Mouse (Mus musculus) midbrain, embryonic 14.5 days (tissue): ENCODE measurements at regions not wholly inside any gene's neighbourhood (a gene's known extent, or its start where the extent isn't known, plus 50 kb on each side); places are given as distances from the start of the nearest gene placed in this dataset.
A peak's percentile ranks its signal among the peaks of the same experiment; 100 is the strongest.

Experiments used
- ATAC-seq: fragments of 200-750 bp; cut with Nextera tagmentation; 2 replicates; pipeline ENCODE4 v1.8.0; 2017; ENCODE audit warnings: moderate number of reproducible peaks, moderate library complexity; ENCODE audit not compliant: low FRiP score, low TSS enrichment
- DNase-seq: peaks from one replicate; pipeline ENCODE4 v3.0.0-alpha.2; 2015
- H3K27ac ChIP-seq: fragments of 300-500 bp; sonication (generic); replicated peaks from 2 replicates; pipeline ENCODE4 v1.5.1; 2014; ENCODE audit warnings: mild to moderate bottlenecking, low read depth, low read length, moderate library complexity
- H3K27me3 ChIP-seq: fragments of 300-500 bp; sonication (generic); 2 replicates; pipeline ENCODE4 v1.6.1; 2014; ENCODE audit warnings: low read length, control low read depth, mixed read lengths; ENCODE audit not compliant: control insufficient read depth, insufficient read depth
- H3K36me3 ChIP-seq: fragments of 300-500 bp; sonication (generic); 2 replicates; pipeline ENCODE4 v1.6.1; 2014; ENCODE audit warnings: low read length, control low read depth; ENCODE audit not compliant: control insufficient read depth, insufficient read depth
- H3K4me1 ChIP-seq: fragments of 300-500 bp; sonication (generic); 2 replicates; pipeline ENCODE4 v1.6.1; 2014; ENCODE audit warnings: mild to moderate bottlenecking, antibody characterized with exemption, low read length, control low read depth; ENCODE audit not compliant: control insufficient read depth, insufficient read depth
- H3K4me2 ChIP-seq: fragments of 300-500 bp; sonication (generic); 2 replicates; pipeline ENCODE4 v1.6.1; 2014; ENCODE audit warnings: mild to moderate bottlenecking, low read length, moderate library complexity
- H3K4me3 ChIP-seq: fragments of 300-500 bp; sonication (generic); replicated peaks from 2 replicates; pipeline ENCODE4 v1.5.1; 2014; ENCODE audit warnings: low read depth, low read length
- H3K9ac ChIP-seq: fragments of 300-500 bp; sonication (generic); replicated peaks from 2 replicates; pipeline ENCODE4 v1.6.1; 2014; ENCODE audit warnings: mild to moderate bottlenecking, low read length, moderate library complexity
- H3K9me3 ChIP-seq: fragments of 300-500 bp; sonication (generic); 2 replicates; pipeline ENCODE4 v1.6.1; 2016; ENCODE audit warnings: low read length, control low read depth, mixed read lengths; ENCODE audit not compliant: control insufficient read depth
- WGBS: fragments of 180-500 bp; shearing (Covaris S2); extraction: QIAGEN DNeasy Blood & Tissue Kit; methylation state at CpG from one replicate; pipeline ENCODE4 v1.1.7; 2014; 5-methylcytosine and 5-hydroxymethylcytosine counted together

DNA sequence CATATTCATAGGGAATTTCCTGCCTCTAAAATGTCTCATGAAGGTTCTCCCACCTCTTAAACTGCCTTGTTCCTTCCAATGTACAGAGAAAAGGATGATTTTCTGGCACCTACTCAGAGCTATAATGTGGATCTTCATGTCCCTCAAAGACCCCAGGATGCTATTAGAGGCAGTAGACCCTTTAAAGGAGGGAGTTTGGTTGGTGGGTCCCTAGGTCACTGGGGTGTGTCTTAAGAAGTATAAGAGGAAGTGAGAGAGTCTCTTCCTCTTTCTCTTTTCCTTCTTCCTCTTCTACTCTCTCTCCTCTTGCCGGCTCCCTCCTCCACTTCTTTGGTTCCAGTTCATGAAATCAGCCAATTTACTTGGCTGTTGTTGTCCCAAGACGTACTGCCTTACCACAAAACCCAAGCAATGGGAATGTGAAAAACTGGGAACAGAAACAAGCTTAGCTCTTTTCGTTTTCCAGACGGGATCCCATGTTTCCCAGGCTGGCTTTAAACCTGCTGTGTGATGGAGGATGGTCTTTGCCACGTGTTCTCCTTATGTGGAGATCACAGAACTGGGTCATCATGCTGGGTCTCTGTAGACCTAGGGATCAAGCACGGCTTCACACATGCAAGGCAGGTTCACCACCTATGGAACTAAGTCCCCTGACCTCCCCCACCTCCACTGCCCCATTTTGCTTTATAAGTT lies 74.9 kb downstream of the Kctd12 start:
- no peaks in the 10 kb centered on the region for H3K27me3 ChIP-seq
- H3K36me3 ChIP-seq: no peaks in the 10 kb centered on the region
- H3K9ac ChIP-seq: no peak overlapping the region
- no peak overlapping the region for H3K4me2 ChIP-seq
- WGBS: 85% methylated on average over 6 of the region's 6 CpGs
- DNase-seq: no peak
- no peaks in the 10 kb centered on the region for H3K9me3 ChIP-seq
- H3K4me1 ChIP-seq: no peaks in the 10 kb centered on the region
- ATAC-seq: no peak
- H3K4me3 ChIP-seq: no peak overlapping the region
- H3K27ac ChIP-seq: no peak overlapping the region

DNA sequence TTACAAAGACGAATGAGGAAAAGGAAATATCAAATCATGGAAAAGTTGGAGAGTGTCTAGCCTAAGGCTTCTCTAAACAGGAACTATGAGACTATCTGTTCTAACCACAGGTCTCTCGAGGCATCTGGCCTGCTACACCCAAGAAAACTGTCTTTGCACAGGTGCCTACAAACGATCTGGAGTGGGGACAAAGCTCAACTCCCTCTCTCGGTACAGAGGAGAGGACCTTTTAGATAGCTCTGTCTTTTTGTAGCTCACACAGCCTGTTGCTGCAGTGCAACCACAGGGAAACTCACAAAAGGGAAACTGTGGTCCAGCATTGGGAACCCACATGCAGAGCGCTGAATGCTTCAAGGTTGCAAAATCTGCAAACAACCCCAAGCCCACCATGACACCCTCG lies 75.6 kb downstream of the Kctd12 start:
- DNase-seq: no peak

DNA sequence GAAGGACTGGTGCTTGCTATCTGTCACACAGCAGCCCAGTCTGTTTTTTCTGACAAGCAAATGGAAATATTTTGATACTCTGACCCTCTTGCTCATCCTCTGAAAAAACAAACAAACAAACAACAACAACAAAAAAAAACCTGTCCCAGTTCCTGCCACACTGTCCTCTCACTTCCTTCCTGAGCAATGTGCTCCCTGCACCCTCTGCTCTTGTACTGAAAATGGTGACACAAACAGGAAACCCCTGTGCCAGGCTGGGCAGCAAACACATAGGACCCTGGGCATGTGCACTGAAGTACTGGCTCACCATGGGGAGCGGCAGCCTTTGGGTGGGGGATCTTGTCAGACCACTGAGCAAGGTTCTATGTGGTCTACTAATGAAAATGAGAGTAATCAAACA lies 76.2 kb downstream of the Kctd12 start:
- H3K36me3 ChIP-seq: no peaks in the 10 kb centered on the region

More for the DNA sequence above, 75.6 kb downstream of the Kctd12 start:
- H3K4me3 ChIP-seq: no peak overlapping the region
- no peaks in the 10 kb centered on the region for H3K9me3 ChIP-seq
- no peaks in the 10 kb centered on the region for H3K27me3 ChIP-seq
- H3K4me2 ChIP-seq: no peak overlapping the region
- H3K4me1 ChIP-seq: no peaks in the 10 kb centered on the region
- H3K36me3 ChIP-seq: no peaks in the 10 kb centered on the region
- ATAC-seq: no peak
- no peak overlapping the region for H3K27ac ChIP-seq
- H3K9ac ChIP-seq: no peak overlapping the region
- WGBS: 79% methylated on average over 6 of the region's 6 CpGs

DNA sequence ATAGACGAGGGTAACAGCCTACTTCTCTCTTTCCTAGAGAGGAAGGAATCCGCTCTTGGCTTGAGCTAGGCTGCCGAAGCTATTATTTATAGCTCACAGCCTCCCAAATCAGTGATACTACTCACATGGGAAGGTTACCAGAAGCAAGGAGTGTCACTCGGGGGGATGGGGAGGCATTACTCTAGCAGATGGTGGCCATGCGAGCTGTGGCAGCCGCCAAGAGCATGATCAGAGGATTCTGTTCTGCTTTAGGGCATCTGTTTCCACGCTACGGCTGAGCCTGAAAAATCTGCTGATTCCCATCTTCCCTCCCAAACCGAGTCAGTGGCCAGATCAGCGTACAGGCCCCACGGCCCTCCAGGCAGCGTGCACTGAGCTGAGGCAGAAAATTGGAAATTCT lies 79.5 kb downstream of the Kctd12 start:
- 61% methylated on average over 12 of the region's 12 CpGs for WGBS
- no peak overlapping the region for H3K4me3 ChIP-seq
- no peak overlapping the region for H3K4me2 ChIP-seq
- ATAC-seq (no peak), DNase-seq (peak; percentile 51)
- no peak overlapping the region for H3K27ac ChIP-seq
- H3K36me3 ChIP-seq: no peaks in the 10 kb centered on the region
- H3K9ac ChIP-seq: no peak overlapping the region
- no peaks in the 10 kb centered on the region for H3K9me3 ChIP-seq
- no peaks in the 10 kb centered on the region for H3K4me1 ChIP-seq
- no peaks in the 10 kb centered on the region for H3K27me3 ChIP-seq

More for the DNA sequence above, 76.2 kb downstream of the Kctd12 start:
- ATAC-seq: no peak
- Histone ChIP-seq H3K9me3 (no peaks in the 10 kb centered on the region), H3K27ac (no peak overlapping the region), H3K4me3 (no peak overlapping the region), H3K4me2 (no peak overlapping the region), H3K27me3 (no peaks in the 10 kb centered on the region), H3K4me1 (no peaks in the 10 kb centered on the region), H3K9ac (no peak overlapping the region)
- no peak for DNase-seq
- WGBS: 96% methylated on average over 1 of the region's 1 CpGs

DNA sequence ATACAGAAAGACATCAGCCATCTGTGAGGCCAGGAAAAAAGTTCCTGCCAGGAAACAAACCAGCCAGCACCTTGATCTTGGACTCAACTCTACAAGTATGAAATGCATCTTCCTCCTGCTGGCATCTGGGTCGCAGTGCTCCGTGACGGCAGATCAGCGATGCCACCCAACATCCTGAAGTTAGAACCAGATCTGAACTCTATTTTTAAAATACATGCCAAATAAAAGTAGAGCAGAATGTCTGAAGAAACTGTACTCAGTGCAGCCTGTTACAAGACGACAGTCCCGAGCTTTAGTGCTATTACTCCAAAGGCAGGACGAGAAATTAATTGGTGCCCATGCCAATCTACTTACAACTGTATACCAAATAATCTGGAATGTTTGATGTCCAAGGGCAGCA lies 80.2 kb downstream of the Kctd12 start:
- Histone ChIP-seq H3K4me1 (no peaks in the 10 kb centered on the region), H3K27ac (no peak overlapping the region), H3K9me3 (no peaks in the 10 kb centered on the region), H3K36me3 (no peaks in the 10 kb centered on the region), H3K4me3 (no peak overlapping the region), H3K4me2 (no peak overlapping the region), H3K9ac (no peak overlapping the region), H3K27me3 (no peaks in the 10 kb centered on the region)
- 96% methylated on average over 7 of the region's 7 CpGs for WGBS
- ATAC-seq (no peak), DNase-seq (no peak)

DNA sequence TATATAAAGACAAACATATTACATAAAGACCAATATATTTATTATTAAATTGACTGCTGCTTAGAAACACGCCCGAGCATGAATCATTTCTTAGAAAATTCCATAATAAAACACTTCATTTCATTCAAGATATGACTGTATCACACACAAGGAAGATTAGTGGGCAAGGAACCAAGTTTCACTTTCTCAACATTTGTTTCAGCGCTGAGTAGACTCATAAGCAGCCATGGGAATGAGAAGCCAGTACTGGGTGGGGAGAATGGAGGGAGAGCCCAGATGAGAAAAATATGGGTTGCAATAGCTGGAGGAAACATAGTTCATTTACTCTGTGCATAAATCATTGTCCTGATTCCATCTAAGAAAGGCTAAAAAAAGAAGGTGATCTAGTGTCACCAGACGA lies 84.0 kb downstream of the Kctd12 start:
- Histone ChIP-seq H3K9ac (no peak overlapping the region), H3K27me3 (no peaks in the 10 kb centered on the region), H3K27ac (no peak overlapping the region), H3K4me2 (no peak overlapping the region), H3K4me3 (no peak overlapping the region), H3K9me3 (no peaks in the 10 kb centered on the region), H3K36me3 (no peaks in the 10 kb centered on the region), H3K4me1 (no peaks in the 10 kb centered on the region)
- WGBS: 94% methylated on average over 4 of the region's 4 CpGs
- no peak for ATAC-seq
- DNase-seq: no peak

DNA sequence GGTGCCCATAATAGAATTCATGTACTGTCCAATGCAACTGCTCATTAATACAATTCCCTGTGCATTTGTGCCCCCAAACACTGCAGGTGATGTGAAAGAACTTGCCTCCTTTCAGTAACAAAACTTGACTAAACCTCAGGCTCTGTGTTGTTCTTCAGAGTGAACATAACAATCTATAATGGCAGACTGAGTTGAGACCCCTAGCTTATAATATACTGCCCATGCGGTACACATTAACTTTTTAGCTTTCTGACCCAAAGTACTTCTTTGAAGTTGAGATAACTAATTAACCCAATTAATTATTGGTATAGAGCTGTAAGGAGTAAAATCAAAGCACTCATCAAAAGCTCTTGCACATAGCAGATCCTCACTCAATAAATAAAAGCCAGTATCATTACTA lies 85.4 kb downstream of the Kctd12 start:
- no peaks in the 10 kb centered on the region for H3K36me3 ChIP-seq
- ATAC-seq (no peak), DNase-seq (no peak)
- no peak overlapping the region for H3K4me3 ChIP-seq
- H3K4me2 ChIP-seq: no peak overlapping the region
- H3K27me3 ChIP-seq: no peaks in the 10 kb centered on the region
- no peaks in the 10 kb centered on the region for H3K4me1 ChIP-seq
- no peak overlapping the region for H3K27ac ChIP-seq
- no peaks in the 10 kb centered on the region for H3K9me3 ChIP-seq
- H3K9ac ChIP-seq: no peak overlapping the region
- 95% methylated on average over 1 of the region's 1 CpGs for WGBS

DNA sequence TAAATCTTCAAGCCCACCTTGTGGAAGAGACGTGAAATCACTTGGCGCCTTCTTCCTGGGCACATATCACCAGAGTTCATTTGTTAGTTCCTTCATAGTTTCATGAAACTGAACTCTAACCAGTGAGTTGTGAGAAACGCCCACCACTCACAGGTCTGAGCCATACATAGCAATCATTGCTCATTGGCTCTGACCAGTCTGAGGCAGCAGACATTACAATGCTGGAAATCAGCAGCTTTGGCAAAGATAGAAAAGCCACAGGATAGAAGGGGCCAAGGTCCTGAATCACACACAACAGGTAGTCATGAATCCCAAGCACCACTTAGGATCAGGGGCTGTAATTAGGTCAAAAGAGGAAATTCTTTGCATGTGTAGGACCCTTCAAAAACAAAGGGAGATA lies 85.9 kb downstream of the Kctd12 start:
- DNase-seq: no peak
- Histone ChIP-seq H3K36me3 (no peaks in the 10 kb centered on the region), H3K9me3 (no peaks in the 10 kb centered on the region), H3K4me3 (no peak overlapping the region), H3K4me2 (no peak overlapping the region), H3K27me3 (no peaks in the 10 kb centered on the region), H3K9ac (no peak overlapping the region), H3K4me1 (no peaks in the 10 kb centered on the region), H3K27ac (no peak overlapping the region)
- WGBS: 86% methylated on average over 3 of the region's 3 CpGs
- no peak for ATAC-seq

DNA sequence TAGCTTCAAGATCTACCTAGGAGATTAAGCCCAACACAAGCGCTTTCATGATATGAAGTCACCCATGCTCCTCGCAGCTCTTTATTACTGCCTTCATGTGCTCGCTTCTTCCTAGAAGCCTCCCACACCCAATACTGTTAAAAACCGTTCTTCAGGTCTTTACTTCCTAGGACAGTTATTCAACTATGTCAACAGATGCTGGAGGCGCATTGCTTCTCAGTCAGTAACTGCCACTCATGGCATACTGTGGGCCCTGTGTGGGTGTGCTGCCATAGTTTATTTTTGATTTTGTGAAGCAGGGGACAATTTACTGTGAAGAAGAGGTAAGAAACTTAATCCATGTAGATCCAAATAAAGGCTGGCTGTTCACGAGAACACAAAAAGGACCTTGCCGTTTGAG lies 89.2 kb downstream of the Kctd12 start:
- 93% methylated on average over 7 of the region's 7 CpGs for WGBS
- no peaks in the 10 kb centered on the region for H3K4me1 ChIP-seq
- no peaks in the 10 kb centered on the region for H3K27me3 ChIP-seq
- no peaks in the 10 kb centered on the region for H3K9me3 ChIP-seq
- no peak for DNase-seq
- H3K36me3 ChIP-seq: no peaks in the 10 kb centered on the region
- no peak overlapping the region for H3K27ac ChIP-seq
- no peak overlapping the region for H3K4me2 ChIP-seq
- no peak for ATAC-seq
- no peak overlapping the region for H3K4me3 ChIP-seq
- H3K9ac ChIP-seq: no peak overlapping the region
